Mouse (Mus musculus) spleen, adult 2 months (tissue): ENCODE measurements around the gene Adgrv1. TPM values are rescaled to one million over a fixed set of nuclear protein-coding genes. Genes with fewer than 3 reads are reported as not detected.

Experiments
- DNase-seq, 2 experiments: peaks; one replicate each; pipeline versions ENCODE4 v3.0.0 to v3.0.0-alpha.2; 2012 to 2021; ENCODE audit warnings: low spot score in 2 of 2, low read depth in 1 of 2
- H3K27ac ChIP-seq: fragments of 200-500 bp; 2 replicates; pipeline ENCODE4 v1.5.1; 2012; ENCODE audit warnings: low read length, inconsistent platforms; ENCODE audit not compliant: insufficient read depth
- H3K27me3 ChIP-seq: fragments of 200-500 bp; 2 replicates; pipeline ENCODE4 v1.6.1; 2012; ENCODE audit warnings: mild to moderate bottlenecking, moderate library complexity, low read length, inconsistent platforms; ENCODE audit not compliant: control insufficient read depth, insufficient read depth
- H3K36me3 ChIP-seq: fragments of 200-500 bp; 2 replicates; pipeline ENCODE4 v1.6.1; 2012; ENCODE audit warnings: mild to moderate bottlenecking, low read length, inconsistent platforms; ENCODE audit not compliant: control insufficient read depth, insufficient read depth
- H3K4me1 ChIP-seq: fragments of 200-500 bp; 2 replicates; pipeline ENCODE4 v1.6.1; 2011; ENCODE audit warnings: inconsistent platforms; ENCODE audit not compliant: control insufficient read depth, insufficient read depth, insufficient read length
- H3K4me3 ChIP-seq: fragments of 200-500 bp; 2 replicates; pipeline ENCODE4 v1.5.1; 2011; ENCODE audit warnings: mild to moderate bottlenecking, inconsistent platforms; ENCODE audit not compliant: insufficient read depth, insufficient read length; ENCODE audit errors: extremely low read depth
- CTCF ChIP-seq: fragments of 200-500 bp; IDR thresholded peaks from 2 replicates; pipeline ENCODE4 v1.5.1; 2011; ENCODE audit warnings: mild to moderate bottlenecking, inconsistent platforms; ENCODE audit not compliant: insufficient read depth, insufficient read length, insufficient replicate concordance; ENCODE audit errors: extremely low read depth
- POLR2A ChIP-seq: fragments of 200-500 bp; IDR thresholded peaks from 2 replicates; pipeline ENCODE4 v1.6.1; 2011; ENCODE audit warnings: low read depth, low read length, inconsistent platforms
- WGBS: fragments of 180-500 bp; shearing (Covaris S2); methylation state at CpG from one replicate; pipeline ENCODE4 v1.1.7; 2018; 5-methylcytosine and 5-hydroxymethylcytosine counted together
- polyA plus RNA-seq: library from polyadenylated mRNA; depleted of rRNA; stranded (reverse); fragments of >200 nt; gene quantifications from 2 replicates; pipeline ENCODE4 v1.2.3, GENCODE M21; 2012

Gene Adgrv1
- polyA plus RNA-seq, 1 experiment, result 0.28 TPM

DNA sequence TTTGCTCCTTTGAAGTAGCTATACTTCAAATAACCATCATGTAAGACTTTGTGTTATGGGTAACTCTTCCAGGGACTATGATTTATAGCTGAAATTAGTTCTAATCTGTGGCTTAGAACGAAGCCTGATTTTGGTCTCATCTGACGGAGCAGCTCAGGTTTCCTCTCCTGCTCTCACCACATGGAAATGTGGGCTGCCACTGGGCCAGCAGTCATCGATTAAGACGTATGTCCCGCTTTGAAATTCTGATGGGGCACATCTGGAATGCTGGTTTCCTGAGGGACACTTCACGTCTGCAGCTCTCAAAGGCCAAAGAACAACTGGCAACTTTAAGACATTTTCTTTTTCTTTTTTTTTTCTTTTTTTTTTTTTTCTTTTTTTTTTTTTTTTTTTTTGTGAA, 207.8 kb downstream of the Adgrv1 start:
- TF ChIP-seq CTCF (no peak), POLR2A (no peak)
- no peaks in the 10 kb centered on the region for H3K27me3 ChIP-seq
- 79% methylated on average over 6 of the region's 6 CpGs for WGBS
- DNase-seq, result no peak
- no peak overlapping the region for H3K27ac ChIP-seq
- no peaks in the 10 kb centered on the region for H3K4me1 ChIP-seq
- H3K4me3 ChIP-seq, result no peak overlapping the region
- H3K36me3 ChIP-seq, result no peaks in the 10 kb centered on the region

DNA sequence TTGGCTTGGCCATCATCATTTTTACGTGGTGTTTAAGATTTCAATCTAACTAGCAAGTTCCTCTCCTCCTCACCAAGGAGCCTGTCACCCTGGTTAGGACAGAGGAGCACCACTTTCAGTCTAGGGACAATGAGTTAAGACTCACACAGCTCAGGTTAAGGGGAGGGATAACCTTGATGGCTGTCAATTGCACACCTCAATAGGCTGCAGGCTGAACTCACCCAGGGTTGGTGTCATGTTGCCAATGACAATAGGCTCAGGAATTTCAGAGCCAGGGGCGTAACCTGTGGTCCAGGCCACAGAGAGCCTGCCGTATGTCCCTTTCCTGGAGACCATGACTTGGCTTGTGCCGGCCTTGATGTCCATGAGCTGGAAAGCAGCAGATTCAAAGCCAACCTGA, 209.0 kb downstream of the Adgrv1 start:
- no peaks in the 10 kb centered on the region for H3K27me3 ChIP-seq
- WGBS, result 84% methylated on average over 4 of the region's 4 CpGs
- H3K4me1 ChIP-seq, result no peaks in the 10 kb centered on the region
- no peak for DNase-seq
- TF ChIP-seq POLR2A (no peak), CTCF (no peak)
- H3K27ac ChIP-seq, result no peak overlapping the region
- H3K4me3 ChIP-seq, result no peak overlapping the region
- no peaks in the 10 kb centered on the region for H3K36me3 ChIP-seq

DNA sequence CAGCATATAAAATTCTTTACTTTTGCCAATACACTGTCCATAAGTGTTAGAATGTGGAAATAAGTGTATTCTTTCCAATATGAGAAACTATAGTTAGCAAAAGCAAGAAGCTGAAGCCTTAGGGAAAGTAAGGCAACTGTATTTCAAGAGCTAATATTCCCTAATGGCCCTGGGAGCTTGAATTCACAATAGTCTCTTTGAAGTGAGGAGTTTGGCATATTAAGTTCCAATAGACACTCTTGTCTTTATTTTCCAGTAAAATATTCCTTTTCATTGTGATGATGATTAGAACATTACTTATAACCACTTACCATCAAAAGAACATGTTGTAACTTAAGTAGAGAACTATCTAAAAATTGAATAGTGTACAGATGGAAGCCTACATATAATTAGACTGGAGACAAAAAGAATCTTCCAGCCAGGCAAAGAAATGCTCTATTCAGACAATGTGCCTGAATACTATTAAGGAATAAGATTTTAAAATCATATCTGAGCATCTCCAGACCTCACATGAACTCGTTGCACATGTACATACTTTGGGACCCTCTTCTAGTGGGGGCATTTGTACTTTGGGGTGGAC, 225.0 kb downstream of the Adgrv1 start:
- no peak for TF ChIP-seq POLR2A
- TF ChIP-seq CTCF, result no peak
- Histone ChIP-seq H3K4me3 (no peak overlapping the region), H3K27me3 (no peaks in the 10 kb centered on the region), H3K27ac (no peak overlapping the region), H3K4me1 (no peaks in the 10 kb centered on the region), H3K36me3 (no peaks in the 10 kb centered on the region)
- no peak for DNase-seq
- 73% methylated on average over 1 of the region's 1 CpGs for WGBS

DNA sequence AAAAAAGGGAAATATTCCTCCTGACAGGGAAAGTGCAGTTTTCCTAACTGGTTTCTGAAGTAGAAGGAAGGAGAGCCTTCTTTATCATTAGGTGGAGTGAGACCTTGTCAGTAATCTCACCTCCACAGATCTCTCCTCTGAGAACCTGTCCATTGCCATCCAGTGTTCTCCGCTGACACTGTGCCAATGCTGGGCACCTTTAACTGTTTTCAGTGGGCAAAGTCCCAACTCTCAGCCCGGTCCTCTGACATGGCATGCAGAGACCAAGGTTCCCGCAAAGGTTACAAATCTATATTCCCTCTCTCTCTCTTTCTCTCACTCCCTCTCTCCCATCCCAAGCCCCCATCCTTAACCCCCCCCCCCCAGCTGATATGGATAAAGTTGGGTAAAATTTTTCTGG, 230.1 kb downstream of the Adgrv1 start:
- no peaks in the 10 kb centered on the region for H3K27me3 ChIP-seq
- H3K4me1 ChIP-seq, result no peaks in the 10 kb centered on the region
- H3K4me3 ChIP-seq, result no peak overlapping the region
- TF ChIP-seq POLR2A (no peak), CTCF (no peak)
- no peaks in the 10 kb centered on the region for H3K36me3 ChIP-seq
- H3K27ac ChIP-seq, result no peak overlapping the region
- 90% methylated on average over 3 of the region's 3 CpGs for WGBS
- no peak for DNase-seq

DNA sequence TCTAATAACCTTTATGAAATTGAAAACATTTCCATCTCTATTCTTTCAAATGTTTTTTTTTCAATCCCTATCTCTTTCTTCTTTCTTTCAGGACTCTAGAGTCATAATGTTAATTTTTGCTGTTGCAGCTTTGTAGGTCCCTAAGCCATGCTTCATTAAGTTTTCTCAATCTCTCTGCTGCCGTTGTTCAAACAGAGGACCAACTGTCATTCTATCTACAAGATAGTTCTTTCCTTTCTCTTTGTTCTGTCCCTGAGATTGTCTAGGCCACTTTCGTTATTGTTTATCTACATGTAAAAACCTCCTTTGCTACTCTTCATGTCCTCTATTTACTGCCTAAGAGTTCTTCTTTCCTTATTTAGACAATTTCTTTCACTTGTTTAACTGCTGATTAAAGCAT, 230.8 kb downstream of the Adgrv1 start:
- no peaks in the 10 kb centered on the region for H3K36me3 ChIP-seq
- no peaks in the 10 kb centered on the region for H3K4me1 ChIP-seq
- no peak overlapping the region for H3K4me3 ChIP-seq
- H3K27ac ChIP-seq, result no peak overlapping the region
- DNase-seq, result no peak
- TF ChIP-seq CTCF (no peak), POLR2A (no peak)
- WGBS, result 84% methylated on average over 2 of the region's 2 CpGs
- no peaks in the 10 kb centered on the region for H3K27me3 ChIP-seq

DNA sequence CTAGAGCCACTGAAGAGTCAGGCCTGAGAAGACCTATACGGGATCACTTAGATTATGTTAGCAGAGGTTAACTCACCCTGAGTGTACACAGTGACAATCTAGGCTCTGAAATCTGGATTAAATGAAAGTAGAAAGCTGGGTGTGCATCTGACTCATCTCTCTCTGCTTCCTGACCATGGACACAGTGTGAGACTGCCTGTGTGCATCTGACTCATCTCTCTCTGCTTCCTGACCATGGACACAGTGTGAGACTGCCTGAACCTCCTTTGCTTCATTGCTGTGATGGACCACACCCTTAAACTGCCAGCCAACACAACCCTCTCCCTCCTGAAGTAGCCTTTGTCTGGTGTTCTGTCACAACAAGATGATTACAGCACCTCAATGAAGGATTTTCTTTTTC, 231.2 kb downstream of the Adgrv1 start:
- TF ChIP-seq CTCF (no peak), POLR2A (no peak)
- no peak for DNase-seq

DNA sequence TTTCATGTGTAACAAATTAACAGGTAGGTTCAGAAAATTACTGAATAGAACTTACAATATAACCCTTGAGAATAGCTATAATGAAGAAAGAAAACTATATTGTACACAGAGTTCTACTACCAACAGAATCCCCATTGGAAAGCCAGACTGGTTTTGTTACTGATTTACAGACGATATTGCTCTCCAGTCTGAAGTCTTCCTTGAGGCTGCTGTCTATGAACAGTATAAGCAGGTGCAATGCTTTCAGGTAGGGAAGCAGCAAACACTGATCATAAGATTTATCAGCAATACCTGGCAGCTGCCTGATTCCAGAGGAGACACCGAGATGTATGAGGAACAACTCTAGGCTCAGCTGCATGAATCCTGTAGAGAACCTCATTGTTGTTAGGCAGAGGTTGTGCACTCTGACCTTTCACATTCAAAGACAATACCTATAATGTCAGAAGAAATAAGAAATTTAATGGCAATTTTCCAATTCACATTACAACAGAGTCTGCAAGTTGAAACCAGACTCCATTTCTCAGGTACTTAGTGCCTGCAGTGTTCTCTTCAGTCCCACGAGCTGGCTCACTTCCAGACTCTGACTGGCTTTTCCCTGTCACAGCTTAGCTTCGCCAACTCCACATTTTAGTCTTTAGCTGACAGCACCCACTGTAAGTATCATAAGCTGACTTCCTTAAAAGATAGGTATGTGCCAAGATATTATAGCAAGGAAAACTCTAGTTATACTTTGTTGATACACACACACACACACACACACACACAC, 247.2 kb downstream of the Adgrv1 start:
- DNase-seq, result no peak
- Histone ChIP-seq H3K27me3 (no peaks in the 10 kb centered on the region), H3K4me3 (no peak overlapping the region), H3K4me1 (no peaks in the 10 kb centered on the region), H3K27ac (no peak overlapping the region), H3K36me3 (no peaks in the 10 kb centered on the region)
- TF ChIP-seq POLR2A, result no peak
- no peak for TF ChIP-seq CTCF
- 76% methylated on average over 4 of the region's 4 CpGs for WGBS

More for the DNA sequence above, 231.2 kb downstream of the Adgrv1 start:
- Histone ChIP-seq H3K4me3 (no peak overlapping the region), H3K4me1 (no peaks in the 10 kb centered on the region), H3K36me3 (no peaks in the 10 kb centered on the region), H3K27me3 (no peaks in the 10 kb centered on the region), H3K27ac (no peak overlapping the region)
- 89% methylated on average over 1 of the region's 1 CpGs for WGBS
